Mouse (Mus musculus): Measurements from ENCODE around the gene Tert.

- TF ChIP-seq POLR2A (IDR thresholded peaks at IDR 0.05; ENCODE audit: low read depth, low read length) = no peak
- TF ChIP-seq CTCF (conservative IDR thresholded peaks at IDR 0.05; ENCODE audit: insufficient read depth, insufficient read length, low read depth, low read length) = no peak
These were observed 33.5 kb downstream of the Tert start for GRCm38 (mm10) chr13:73660163-73660695.
